Mouse (Mus musculus) heart, embryonic 15.5 days (tissue): ENCODE measurements around the gene Ppat. TPM values are rescaled to one million over a fixed set of nuclear protein-coding genes. Genes with fewer than 3 reads are reported as not detected.

Experiments
- ATAC-seq: fragments of 200-750 bp; cut with Nextera tagmentation; replicated peaks from 2 replicates; pipeline ENCODE4 v1.8.0; 2017; ENCODE audit warnings: low read depth, moderate TSS enrichment; ENCODE audit not compliant: insufficient number of reproducible peaks, insufficient read depth, low FRiP score
- H3K27ac ChIP-seq: fragments of 300-500 bp; sonication (generic); 2 replicates; pipeline ENCODE4 v1.5.1; 2015; ENCODE audit warnings: mild to moderate bottlenecking, inconsistent platforms
- H3K27me3 ChIP-seq: fragments of 300-500 bp; sonication (generic); 2 replicates; pipeline ENCODE4 v1.6.1; 2015; ENCODE audit warnings: inconsistent platforms
- H3K36me3 ChIP-seq: fragments of 300-500 bp; sonication (generic); 2 replicates; pipeline ENCODE4 v1.6.1; 2015; ENCODE audit warnings: mild to moderate bottlenecking, inconsistent platforms
- H3K4me1 ChIP-seq: fragments of 300-500 bp; sonication (generic); replicated peaks from 2 replicates; pipeline ENCODE4 v1.6.1; 2015; ENCODE audit warnings: inconsistent platforms
- H3K4me2 ChIP-seq: fragments of 300-500 bp; sonication (generic); 2 replicates; pipeline ENCODE4 v1.6.1; 2015; ENCODE audit warnings: inconsistent platforms, mild to moderate bottlenecking, moderate library complexity
- H3K4me3 ChIP-seq: fragments of 300-500 bp; sonication (generic); 2 replicates; pipeline ENCODE4 v1.5.1; 2015; ENCODE audit warnings: mild to moderate bottlenecking, inconsistent platforms
- H3K9ac ChIP-seq: fragments of 300-500 bp; sonication (generic); 2 replicates; pipeline ENCODE4 v1.6.1; 2015; ENCODE audit warnings: mild to moderate bottlenecking, inconsistent platforms
- H3K9me3 ChIP-seq: fragments of 300-500 bp; sonication (generic); replicated peaks from 2 replicates; pipeline ENCODE4 v1.6.1; 2016; ENCODE audit warnings: inconsistent platforms
- WGBS: fragments of 180-500 bp; shearing (Covaris S2); methylation state at CpG from one replicate; pipeline ENCODE4 v1.1.7; 2015; ENCODE audit warnings: mixed read lengths; 5-methylcytosine and 5-hydroxymethylcytosine counted together
- polyA plus RNA-seq: library from polyadenylated mRNA; unstranded; fragments of >200 nt; fragmentation: Nextera tagmentation; extraction: Ambion mirVana; gene quantifications from 2 replicates; pipeline ENCODE4 v1.2.1, GENCODE M21; 2015

Ppat gene
- polyA plus RNA-seq, 1 experiment from 2014 or later: 18.4 TPM

GRCm38 (mm10) chr5:76910807-76911206, 40.6 kb downstream of the Ppat start:
- Histone ChIP-seq H3K4me1 (peaks cover 6% of the 10 kb centered on the region; the same call in 1 of the 2 replicates), H3K27ac (no peak overlapping the region), H3K27me3 (no peaks in the 10 kb centered on the region), H3K4me3 (no peak overlapping the region), H3K4me2 (no peak overlapping the region), H3K9me3 (no peaks in the 10 kb centered on the region), H3K9ac (no peak overlapping the region), H3K36me3 (peaks cover 14% of the 10 kb centered on the region; the same call in 1 of the 2 replicates)
- no peak for ATAC-seq
- WGBS: 70% methylated on average over 3 of the region's 3 CpGs

GRCm38 (mm10) chr5:76906155-76906499, 45.3 kb downstream of the Ppat start:
- Histone ChIP-seq H3K27ac (peak overlapping the region; percentile 93), H3K9ac (peak overlapping the region; percentile 82), H3K4me3 (peak overlapping the region; percentile 72), H3K9me3 (no peaks in the 10 kb centered on the region), H3K36me3 (no peaks in the 10 kb centered on the region), H3K4me2 (peak overlapping the region; percentile 79), H3K4me1 (peaks cover 10% of the 10 kb centered on the region; the same call in 1 of the 2 replicates), H3K27me3 (no peaks in the 10 kb centered on the region)
- ATAC-seq: no peak
- WGBS: 37% methylated on average over 3 of the region's 3 CpGs

GRCm38 (mm10) chr5:76905405-76906154, 45.8 kb downstream of the Ppat start, which contains the start of gene Aasdh:
Gene Aasdh (minus strand): TSS chr5:76905514.
- no peaks in the 10 kb centered on the region for H3K27me3 ChIP-seq
- WGBS: under 1% methylated on average over 47 of the region's 47 CpGs
- peak within 1 kb of the TSS; percentile 72 for H3K4me3 ChIP-seq
- H3K4me1 ChIP-seq: peaks cover 10% of the 10 kb centered on the region; the same call in 1 of the 2 replicates
- H3K9ac ChIP-seq: peak within 1 kb of the TSS; percentile 82
- no peaks in the 10 kb centered on the region for H3K9me3 ChIP-seq
- H3K36me3 ChIP-seq: no peaks in the 10 kb centered on the region
- H3K4me2 ChIP-seq: peak within 1 kb of the TSS; percentile 79
- ATAC-seq: peak; percentile 94
- H3K27ac ChIP-seq: peak within 1 kb of the TSS; percentile 93

GRCm38 (mm10) chr5:76904713-76905404, 46.5 kb downstream of the Ppat start:
- ATAC-seq: no peak
- Histone ChIP-seq H3K27me3 (no peaks in the 10 kb centered on the region), H3K9me3 (no peaks in the 10 kb centered on the region), H3K9ac (peak overlapping the region; percentile 82), H3K4me3 (peak overlapping the region; percentile 72), H3K27ac (peak overlapping the region; percentile 93), H3K4me2 (peak overlapping the region; percentile 79), H3K4me1 (peaks cover 10% of the 10 kb centered on the region; the same call in 1 of the 2 replicates), H3K36me3 (0 out of 2 replicates have a peak, but pooled peaks cover 3% of the 10 kb centered on the region)
- under 1% methylated on average over 19 of the region's 19 CpGs for WGBS

- Histone ChIP-seq H3K4me2 (no peak overlapping the region), H3K36me3 (0 out of 2 replicates have a peak, but pooled peaks cover 3% of the 10 kb centered on the region), H3K27me3 (no peaks in the 10 kb centered on the region), H3K9ac (no peak overlapping the region), H3K9me3 (no peaks in the 10 kb centered on the region), H3K27ac (no peak overlapping the region), H3K4me3 (no peak overlapping the region), H3K4me1 (peaks cover 10% of the 10 kb centered on the region; the same call in 1 of the 2 replicates)
- 36% methylated on average over 4 of the region's 4 CpGs for WGBS
- no peak for ATAC-seq
Measured at GRCm38 (mm10) chr5:76902131-76902530, 49.2 kb downstream of the Ppat start.

- Histone ChIP-seq H3K27me3 (no peaks in the 10 kb centered on the region), H3K36me3 (peaks cover 27% of the 10 kb centered on the region; the same call in 1 of the 2 replicates), H3K4me1 (no peaks in the 10 kb centered on the region), H3K4me2 (no peak overlapping the region), H3K27ac (no peak overlapping the region), H3K9me3 (no peaks in the 10 kb centered on the region), H3K9ac (no peak overlapping the region), H3K4me3 (no peak overlapping the region)
- WGBS: 72% methylated on average over 2 of the region's 2 CpGs
- no peak for ATAC-seq
Measured at GRCm38 (mm10) chr5:76893084-76893483, 58.3 kb downstream of the Ppat start.

GRCm38 (mm10) chr5:76892608-76893007, 58.8 kb downstream of the Ppat start:
- no peak for ATAC-seq
- Histone ChIP-seq H3K4me1 (no peaks in the 10 kb centered on the region), H3K4me2 (no peak overlapping the region), H3K36me3 (peaks cover 29% of the 10 kb centered on the region; the same call in 1 of the 2 replicates), H3K9me3 (no peaks in the 10 kb centered on the region), H3K9ac (no peak overlapping the region), H3K4me3 (no peak overlapping the region), H3K27me3 (no peaks in the 10 kb centered on the region), H3K27ac (no peak overlapping the region)
- 51% methylated on average over 2 of the region's 2 CpGs for WGBS

- no peak for ATAC-seq
- Histone ChIP-seq H3K36me3 (peaks cover 49% of the 10 kb centered on the region), H3K9ac (no peak overlapping the region), H3K9me3 (no peaks in the 10 kb centered on the region), H3K4me1 (no peaks in the 10 kb centered on the region), H3K27me3 (no peaks in the 10 kb centered on the region), H3K27ac (no peak overlapping the region), H3K4me3 (no peak overlapping the region), H3K4me2 (no peak overlapping the region)
- 91% methylated on average over 2 of the region's 2 CpGs for WGBS
Measured at GRCm38 (mm10) chr5:76887011-76887410, 64.4 kb downstream of the Ppat start.

GRCm38 (mm10) chr5:76884107-76884506, 67.3 kb downstream of the Ppat start:
- Histone ChIP-seq H3K4me2 (no peak overlapping the region), H3K9me3 (no peaks in the 10 kb centered on the region), H3K27ac (no peak overlapping the region), H3K4me3 (no peak overlapping the region), H3K27me3 (no peaks in the 10 kb centered on the region), H3K36me3 (peaks cover 44% of the 10 kb centered on the region), H3K4me1 (no peaks in the 10 kb centered on the region), H3K9ac (no peak overlapping the region)
- WGBS: 90% methylated on average over 1 of the region's 1 CpGs
- ATAC-seq: no peak

GRCm38 (mm10) chr5:76876106-76876758, 75.1 kb downstream of the Ppat start:
- WGBS: 61% methylated on average over 25 of the region's 25 CpGs
- no peaks in the 10 kb centered on the region for H3K4me1 ChIP-seq
- no peaks in the 10 kb centered on the region for H3K9me3 ChIP-seq
- H3K4me3 ChIP-seq: peak overlapping the region; percentile 27
- H3K9ac ChIP-seq: no peak overlapping the region
- ATAC-seq: peak; percentile 85; the same call in 1 of the 2 replicates
- H3K36me3 ChIP-seq: peaks cover 9% of the 10 kb centered on the region
- peak overlapping the region; percentile 47 for H3K4me2 ChIP-seq
- no peaks in the 10 kb centered on the region for H3K27me3 ChIP-seq
- H3K27ac ChIP-seq: peak overlapping the region; percentile 62

- WGBS: 56% methylated on average over 6 of the region's 6 CpGs
- peak overlapping the region; percentile 60 for H3K4me2 ChIP-seq
- no peaks in the 10 kb centered on the region for H3K9me3 ChIP-seq
- H3K36me3 ChIP-seq: peaks cover 12% of the 10 kb centered on the region
- no peak overlapping the region for H3K27ac ChIP-seq
- H3K27me3 ChIP-seq: no peaks in the 10 kb centered on the region
- H3K4me3 ChIP-seq: peak overlapping the region; percentile 43
- no peak overlapping the region for H3K9ac ChIP-seq
- H3K4me1 ChIP-seq: peaks cover 19% of the 10 kb centered on the region
- no peak for ATAC-seq
Measured at GRCm38 (mm10) chr5:76869553-76869952, 81.8 kb downstream of the Ppat start.
